Mouse (Mus musculus) C2C12 (cell line): ENCODE measurements around the gene Pam.

Experiments
- CTCF ChIP-seq: IDR thresholded peaks from one replicate; pipeline ENCODE4 v1.5.1; 2011; ENCODE audit not compliant: control insufficient read depth, insufficient read depth, insufficient read length
- MYOD1 ChIP-seq: IDR thresholded peaks from one replicate; pipeline ENCODE4 v1.6.1; 2011; ENCODE audit warnings: low read depth; ENCODE audit not compliant: control insufficient read depth, insufficient read length
- USF1 ChIP-seq: IDR thresholded peaks from one replicate; pipeline ENCODE4 v1.6.1; 2011; ENCODE audit warnings: low read depth, mild to moderate bottlenecking, control low read depth, moderate library complexity

DNA sequence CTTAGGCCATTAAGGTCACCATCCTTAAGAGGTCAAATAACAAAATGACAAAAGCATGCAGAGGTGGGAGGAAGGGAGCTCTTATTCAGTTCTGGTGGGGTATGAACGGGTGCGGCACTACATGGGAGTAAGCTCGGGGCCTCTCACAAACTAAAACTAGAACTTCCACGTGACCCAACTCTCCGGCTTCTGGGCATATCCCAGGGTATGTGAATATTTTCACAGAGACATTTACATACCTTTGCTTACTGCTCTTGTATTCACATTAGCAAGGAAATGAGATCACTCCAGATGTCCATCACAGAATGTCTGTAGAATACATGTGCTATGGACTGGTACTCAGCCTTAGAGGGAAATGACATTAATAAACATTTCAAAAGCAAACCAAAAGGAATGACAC lies 323.7 kb downstream of the Pam start:
- TF ChIP-seq CTCF (no peak), USF1 (no peak), MYOD1 (no peak)
